Mouse (Mus musculus) erythroid progenitor cell, adult 5-6 weeks (primary cell): ENCODE data around the gene Dnah11. TPM values are rescaled to one million over a fixed set of nuclear protein-coding genes. Genes with fewer than 3 reads are reported as not detected.

ENCODE experiments used
- ATAC-seq: replicated peaks from 2 replicates; pipeline ENCODE4 v1.8.0; 2016; ENCODE audit warnings: moderate number of reproducible peaks, mild to moderate bottlenecking, moderate TSS enrichment, inconsistent platforms; ENCODE audit not compliant: poor library complexity, low FRiP score, severe bottlenecking
- total RNA-seq, 2 experiments: library from RNA; stranded (forward) in 1 of 2; stranded (reverse) in 1 of 2; fragments of 150-400 nt in 1 of 2; fragments of 186-747, 209-891 nt in 1 of 2; gene quantifications; 2 replicates each; pipeline versions ENCODE4 v1.2.3 to v1.2.4; 2015 to 2017; ENCODE audit warnings: low replicate concordance in 2 of 2

Gene Dnah11
- total RNA-seq, 2 experiments from 2014 or later: not detected

DNA sequence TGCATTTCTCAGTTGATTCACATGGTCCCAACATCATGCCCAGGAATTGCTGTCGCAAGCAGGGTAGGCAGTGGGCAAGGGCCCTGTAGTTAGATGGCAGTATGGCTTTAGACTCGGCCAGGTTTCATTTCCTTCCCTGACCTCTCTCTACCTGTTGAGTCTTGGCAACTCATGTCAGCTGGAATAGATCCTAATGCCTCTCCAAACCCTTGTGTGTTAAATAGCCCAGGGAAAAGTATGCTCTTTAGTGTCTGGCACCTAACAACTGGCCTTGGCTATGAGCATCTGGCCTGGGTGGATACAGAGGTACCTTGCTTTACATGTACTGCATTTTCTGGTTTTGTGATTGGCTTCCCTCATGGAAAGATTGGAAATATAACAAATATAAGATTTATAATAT, 314.2 kb downstream of the Dnah11 start:
- ATAC-seq: no peak

DNA sequence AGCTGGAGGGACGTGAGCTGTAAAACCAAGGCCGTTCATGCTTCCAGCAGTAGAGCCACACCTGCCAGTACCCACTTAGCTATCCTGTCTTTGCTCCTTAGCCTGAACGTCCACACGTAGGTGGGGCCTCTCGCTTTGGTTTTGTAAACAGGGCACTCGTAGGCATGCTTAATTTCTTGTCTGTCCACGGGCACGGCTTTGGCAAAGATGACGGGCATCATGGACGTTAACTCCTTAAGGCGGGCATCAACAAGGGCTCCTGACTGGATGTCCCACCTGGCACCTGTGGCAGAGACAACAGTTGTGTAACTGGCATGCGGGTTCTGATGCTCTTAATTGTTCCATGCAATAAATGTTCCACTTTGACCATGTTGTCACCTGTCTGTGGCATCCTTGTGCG, 320.5 kb downstream of the Dnah11 start:
- ATAC-seq: no peak

DNA sequence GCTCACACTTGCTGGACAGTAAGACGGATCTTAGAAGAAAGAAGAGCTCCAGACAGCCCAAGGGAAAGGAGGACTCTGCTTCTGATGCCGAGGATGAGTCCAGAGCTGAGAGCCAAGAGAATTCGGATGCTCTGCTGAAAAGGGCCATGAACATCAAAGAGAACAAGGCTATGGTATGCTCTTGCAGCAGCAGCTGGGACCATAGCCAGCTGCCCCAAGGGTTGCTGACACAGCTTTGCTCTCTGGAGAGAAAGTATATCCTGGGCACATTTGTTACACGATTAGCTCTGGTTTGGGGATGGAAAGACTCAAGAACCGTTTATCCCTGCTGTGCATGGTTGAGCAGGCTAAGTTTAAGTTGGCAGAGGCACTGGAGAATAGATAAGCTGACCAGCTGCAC, 326.6 kb downstream of the Dnah11 start:
- ATAC-seq: no peak

DNA sequence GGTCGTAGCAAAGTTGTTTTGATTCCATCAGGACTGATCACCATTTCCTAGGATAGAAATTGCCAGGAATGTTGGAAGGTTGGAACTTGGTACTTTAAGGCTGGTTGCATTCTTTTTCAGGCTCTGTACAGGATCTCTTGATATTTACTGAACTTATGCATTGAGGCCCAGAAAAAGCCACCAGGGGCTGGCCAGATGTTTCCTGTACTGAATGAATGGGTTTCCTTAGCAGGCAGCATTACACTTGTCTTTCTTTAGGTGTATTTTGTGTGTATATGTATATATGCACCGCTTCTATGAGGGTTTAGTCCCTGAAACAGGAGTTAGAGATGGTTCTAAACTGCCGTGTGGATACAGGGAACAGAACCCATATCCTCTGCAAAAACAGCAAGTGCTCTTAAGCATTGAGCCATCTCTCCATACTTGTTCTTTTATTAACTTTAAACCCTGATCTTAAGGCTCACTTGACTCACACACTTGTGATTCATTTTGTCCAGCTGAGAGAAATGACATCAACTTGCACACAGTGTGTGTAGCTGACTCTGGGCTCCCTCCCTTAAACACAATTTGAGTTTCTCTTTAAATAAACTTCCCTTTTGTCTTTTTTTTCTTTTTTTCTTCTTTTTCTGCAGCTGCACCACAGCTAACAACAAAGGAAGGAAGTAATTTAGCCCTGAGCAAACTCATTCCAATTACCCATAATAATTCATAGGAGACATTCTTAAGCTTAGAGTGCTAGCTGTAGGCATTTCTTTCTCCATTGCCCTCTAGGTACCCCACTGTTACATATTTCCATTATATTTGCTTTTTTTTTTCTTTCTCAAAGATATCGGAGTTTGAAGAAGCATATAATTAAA, 330.9 kb downstream of the Dnah11 start:
- ATAC-seq: no peak

DNA sequence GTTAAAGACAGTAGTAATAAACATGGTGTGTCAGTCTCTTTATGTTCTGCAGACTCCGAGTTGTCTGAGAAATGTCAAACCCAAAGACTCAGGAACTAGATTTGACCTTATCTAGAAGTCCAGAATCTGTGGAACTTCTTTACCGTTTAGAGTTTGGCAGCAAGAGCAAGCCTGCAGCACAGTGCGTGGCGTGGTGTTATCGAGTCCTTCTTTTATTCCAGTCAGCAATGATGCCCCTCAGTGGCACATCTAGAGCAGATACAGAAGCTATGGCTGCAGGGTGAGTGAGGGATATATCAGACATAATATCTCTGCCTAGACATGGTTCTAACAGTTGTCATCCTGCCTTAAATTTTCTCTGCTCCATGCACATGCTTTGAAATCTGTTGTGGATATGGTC, 336.2 kb downstream of the Dnah11 start:
- ATAC-seq: no peak

DNA sequence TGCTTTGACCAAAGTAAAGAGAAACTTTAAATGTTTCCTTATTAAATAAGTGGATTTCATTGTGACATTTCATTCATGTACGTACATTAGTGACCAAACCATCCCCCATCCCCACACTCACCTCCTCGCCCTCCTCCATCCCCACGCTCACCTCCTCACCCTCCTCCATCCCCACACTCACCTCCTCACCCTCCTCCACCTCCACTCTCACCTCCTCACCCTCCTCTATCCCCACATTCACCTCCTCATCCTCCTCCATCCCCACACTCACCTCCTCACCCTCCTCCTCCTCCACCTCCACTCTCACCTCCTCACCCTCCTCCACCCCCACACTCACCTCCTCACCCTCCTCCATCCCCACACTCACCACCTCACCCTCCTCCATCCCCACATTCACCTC, 337.6 kb downstream of the Dnah11 start:
- no peak for ATAC-seq

- no peak for ATAC-seq
These were observed 338.0 kb downstream of the Dnah11 start for GRCm38 (mm10) chr12:117860840-117861239.

DNA sequence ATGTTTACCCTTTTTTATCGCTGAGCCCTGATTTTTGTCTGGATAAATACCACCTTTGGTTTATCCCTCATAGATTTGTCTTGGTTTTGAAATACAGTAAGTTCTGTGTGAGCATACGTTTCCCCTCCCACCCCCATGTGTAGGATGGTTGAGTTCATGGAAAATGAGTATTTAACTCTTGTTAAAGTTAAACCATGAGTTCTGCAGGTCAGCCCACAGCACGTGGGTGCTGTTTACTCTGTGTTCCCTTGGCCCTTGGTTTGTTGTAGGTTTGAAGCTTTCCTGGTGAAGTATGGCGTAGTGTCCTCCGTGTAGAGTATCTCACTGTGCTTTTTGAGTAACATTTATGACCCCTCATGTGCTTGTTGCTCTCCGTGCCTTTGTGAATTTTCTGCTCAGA, 341.0 kb downstream of the Dnah11 start:
- no peak for ATAC-seq

DNA sequence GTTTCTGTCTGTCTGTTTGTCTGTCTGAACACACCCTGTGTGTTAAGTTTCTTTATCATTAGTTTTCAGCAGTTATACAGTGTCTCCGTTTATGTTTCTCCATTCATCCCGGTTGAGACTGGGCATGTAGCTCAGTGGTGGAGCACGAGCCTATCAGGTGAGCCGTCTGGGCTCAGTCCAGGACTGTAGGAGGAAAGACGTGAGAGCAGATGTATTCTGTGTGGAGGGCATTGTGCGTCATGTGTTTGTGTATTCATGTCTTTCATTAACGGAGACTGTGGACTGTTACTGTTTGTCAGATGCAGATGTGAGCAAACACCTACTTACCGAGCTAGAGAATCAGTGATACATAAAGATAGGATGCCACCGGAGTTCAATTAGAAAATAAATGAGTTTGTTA, 341.8 kb downstream of the Dnah11 start:
- no peak for ATAC-seq

DNA sequence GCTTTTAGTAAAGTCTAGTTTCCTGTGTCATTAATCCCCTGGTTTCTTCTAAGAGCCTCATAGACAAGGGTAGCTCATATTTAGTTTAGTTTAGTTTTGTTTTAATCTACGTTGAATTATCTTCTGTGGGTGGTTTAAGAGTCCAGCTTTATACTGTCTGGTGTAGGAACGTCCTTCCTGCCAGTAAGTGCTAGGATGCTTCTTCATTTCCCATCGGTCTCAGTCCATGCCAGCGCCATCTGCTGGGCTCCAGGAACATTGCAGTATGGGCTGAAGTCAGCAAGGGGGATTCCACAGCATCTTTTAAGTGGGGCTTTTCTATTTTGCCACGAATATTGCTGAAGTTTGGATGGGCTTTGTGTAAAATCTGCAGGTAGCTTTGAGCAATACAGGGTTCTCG, 345.5 kb downstream of the Dnah11 start:
- ATAC-seq: peak; percentile 68

DNA sequence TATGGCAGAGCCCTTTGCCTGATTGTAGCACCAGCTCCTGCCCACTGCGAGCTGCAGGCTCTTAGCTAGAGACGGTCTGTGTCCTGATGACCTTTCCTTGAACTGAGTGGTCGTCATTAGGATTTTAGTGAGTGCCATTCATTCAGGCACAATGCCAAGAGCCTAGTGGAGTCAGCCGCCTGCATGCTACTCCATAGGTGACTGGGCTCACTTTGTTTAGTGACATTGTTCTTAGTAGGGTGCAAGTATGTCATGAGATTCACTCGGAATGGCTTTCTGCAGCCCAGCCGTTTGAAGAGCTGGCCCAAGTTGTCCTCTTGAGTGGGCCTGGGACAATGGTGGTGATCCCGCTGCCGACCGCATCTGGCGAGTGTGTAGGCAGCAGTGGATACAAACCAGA, 348.4 kb downstream of the Dnah11 start:
- no peak for ATAC-seq

GRCm38 (mm10) chr12:117848621-117849020, 350.2 kb downstream of the Dnah11 start:
- ATAC-seq: no peak

- no peak for ATAC-seq
These were observed 353.9 kb downstream of the Dnah11 start for GRCm38 (mm10) chr12:117844917-117845316.

- no peak for ATAC-seq
These were observed 354.8 kb downstream of the Dnah11 start for GRCm38 (mm10) chr12:117844075-117844408.

GRCm38 (mm10) chr12:117843302-117844074, 355.4 kb downstream of the Dnah11 start:
- peak; percentile 78 for ATAC-seq

GRCm38 (mm10) chr12:117842676-117843075, 356.2 kb downstream of the Dnah11 start:
- ATAC-seq: no peak

GRCm38 (mm10) chr12:117840705-117841104, 358.1 kb downstream of the Dnah11 start:
- ATAC-seq: no peak

DNA sequence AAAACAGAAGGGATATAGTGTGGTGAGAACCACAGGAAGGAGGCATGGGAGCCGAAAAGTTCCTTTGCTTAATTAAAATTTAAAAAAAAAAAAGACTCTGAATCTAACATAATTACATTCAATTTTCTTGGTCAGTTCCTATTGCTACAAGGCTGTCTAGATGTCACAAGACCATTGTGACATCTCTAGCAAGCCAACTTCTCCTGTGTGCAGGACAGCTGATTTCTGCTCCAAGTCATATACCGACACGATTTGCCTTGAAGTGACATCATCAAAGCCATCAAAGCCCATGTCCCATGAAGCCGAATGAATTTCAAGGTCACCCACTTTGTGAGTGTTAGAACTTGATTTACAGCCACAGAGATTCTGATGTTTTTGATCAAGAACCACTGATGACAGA, 361.5 kb downstream of the Dnah11 start:
- ATAC-seq: no peak

DNA sequence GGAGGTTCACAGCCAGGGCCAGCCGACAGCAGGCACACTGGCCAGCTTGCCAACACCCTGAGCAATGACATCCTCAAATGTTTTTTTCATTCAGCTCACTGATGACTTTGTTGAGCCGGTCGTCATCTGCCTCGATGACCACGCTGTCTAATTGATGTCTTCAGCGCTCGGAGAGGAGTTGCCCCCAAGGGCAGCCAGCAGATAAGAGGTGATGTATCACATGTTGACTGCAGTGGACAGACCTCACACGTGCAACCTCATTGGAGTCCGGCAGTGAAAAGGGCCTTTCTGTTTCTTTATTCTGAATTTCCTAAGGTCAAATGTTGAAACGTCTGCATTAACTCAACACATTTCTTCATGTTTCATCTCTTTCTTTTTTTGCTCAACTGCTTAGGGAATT, 363.5 kb downstream of the Dnah11 start:
- no peak for ATAC-seq

DNA sequence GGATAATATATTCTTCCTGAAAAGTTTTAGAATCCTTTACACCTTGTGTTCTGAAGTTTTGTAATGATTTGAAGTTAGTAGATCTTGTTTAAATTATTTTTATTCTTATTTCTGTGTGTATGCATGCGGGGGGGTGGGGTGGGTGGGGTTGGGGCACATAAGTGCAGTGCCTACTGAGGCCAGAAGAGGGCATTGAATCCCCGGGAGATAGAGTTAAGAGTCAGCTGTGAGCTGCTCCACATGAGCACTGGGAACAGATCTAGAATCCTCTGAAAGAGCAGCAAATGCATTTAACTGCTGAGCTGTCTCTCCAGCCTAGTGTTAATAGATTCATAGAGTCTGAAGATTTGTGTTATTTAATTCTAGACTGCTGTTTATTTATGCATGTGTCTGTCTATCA, 364.2 kb downstream of the Dnah11 start:
- no peak for ATAC-seq

DNA sequence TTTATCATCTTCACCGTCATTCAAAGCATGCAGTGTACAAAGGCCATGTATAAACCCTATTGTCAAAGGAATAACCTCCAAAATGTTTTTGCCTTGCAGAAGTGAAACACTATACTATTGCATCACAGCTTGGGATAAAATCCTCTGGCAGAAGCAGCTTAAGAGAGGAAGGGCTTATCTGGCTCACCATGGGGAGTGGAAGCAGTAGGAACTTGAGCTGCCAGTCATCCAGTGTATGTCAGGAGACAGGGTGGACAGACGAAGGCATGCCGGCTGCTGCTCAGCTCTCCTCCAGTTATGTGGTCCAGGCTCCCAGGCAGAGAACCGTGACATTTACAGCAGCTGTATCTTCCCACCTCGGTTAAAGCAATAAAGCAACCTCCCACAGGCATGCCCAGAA, 366.7 kb downstream of the Dnah11 start:
- no peak for ATAC-seq
